Mouse (Mus musculus): ENCODE data around the gene Tspo2. TPM values are rescaled to one million over a fixed set of nuclear protein-coding genes. Genes with fewer than 3 reads are reported as not detected.

Tspo2 gene
- polyA plus RNA-seq, 1 experiment from 2014 or later = 4.6 TPM

GRCm38 (mm10) chr17:48407910-48408525 lies 43.3 kb downstream of the Tspo2 start:
- no peaks in the 10 kb centered on the region for H3K9me3 ChIP-seq (ENCODE audit: control insufficient read depth, low read length)
- no peak for DNase-seq

GRCm38 (mm10) chr17:48407154-48407553 lies 44.2 kb downstream of the Tspo2 start:
- 91% methylated on average over 4 of the region's 4 CpGs for WGBS
- no peak for DNase-seq

More at GRCm38 (mm10) chr17:48407910-48408525, 43.3 kb downstream of the Tspo2 start:
- Histone ChIP-seq H3K4me2 (ENCODE audit: low read length) (peak overlapping the region; percentile 64), H3K27ac (replicated peaks; ENCODE audit: low read depth, low read length) (peak overlapping the region; percentile 100), H3K9ac (replicated peaks; ENCODE audit: low read length) (peak overlapping the region; percentile 96), H3K36me3 (ENCODE audit: control insufficient read depth, insufficient read depth, low read length) (0 out of 2 replicates have a peak, but pooled peaks cover 2% of the 10 kb centered on the region), H3K27me3 (ENCODE audit: control insufficient read depth, insufficient read depth, low read length) (no peaks in the 10 kb centered on the region), H3K4me1 (ENCODE audit: control insufficient read depth, insufficient read depth, low read length) (peaks cover 22% of the 10 kb centered on the region), H3K4me3 (replicated peaks; ENCODE audit: low read depth, low read length) (peak overlapping the region; percentile 85)
- 10% methylated on average over 8 of the region's 8 CpGs for WGBS
- ATAC-seq (ENCODE audit: low FRiP score, low TSS enrichment) = no peak

GRCm38 (mm10) chr17:48404706-48405105 lies 46.6 kb downstream of the Tspo2 start:
- Histone ChIP-seq H3K36me3 (ENCODE audit: control insufficient read depth, insufficient read depth, low read length) (peaks cover 7% of the 10 kb centered on the region; the same call in 1 of the 2 replicates), H3K4me2 (ENCODE audit: low read length) (no peak overlapping the region), H3K9me3 (ENCODE audit: control insufficient read depth, low read length) (no peaks in the 10 kb centered on the region), H3K27ac (replicated peaks; ENCODE audit: low read depth, low read length) (no peak overlapping the region), H3K9ac (replicated peaks; ENCODE audit: low read length) (no peak overlapping the region), H3K4me3 (replicated peaks; ENCODE audit: low read depth, low read length) (no peak overlapping the region), H3K4me1 (ENCODE audit: control insufficient read depth, insufficient read depth, low read length) (peaks cover 14% of the 10 kb centered on the region), H3K27me3 (ENCODE audit: control insufficient read depth, insufficient read depth, low read length) (no peaks in the 10 kb centered on the region)
- 84% methylated on average over 1 of the region's 1 CpGs for WGBS
- no peak for DNase-seq
- no peak for ATAC-seq (ENCODE audit: low FRiP score, low TSS enrichment)

More at GRCm38 (mm10) chr17:48407154-48407553, 44.2 kb downstream of the Tspo2 start:
- no peaks in the 10 kb centered on the region for H3K36me3 ChIP-seq (ENCODE audit: control insufficient read depth, insufficient read depth, low read length)
- no peak overlapping the region for H3K9ac ChIP-seq (replicated peaks; ENCODE audit: low read length)
- no peaks in the 10 kb centered on the region for H3K27me3 ChIP-seq (ENCODE audit: control insufficient read depth, insufficient read depth, low read length)
- no peaks in the 10 kb centered on the region for H3K9me3 ChIP-seq (ENCODE audit: control insufficient read depth, low read length)
- no peak overlapping the region for H3K4me3 ChIP-seq (replicated peaks; ENCODE audit: low read depth, low read length)
- peak overlapping the region; percentile 64 for H3K4me2 ChIP-seq (ENCODE audit: low read length)
- ATAC-seq (ENCODE audit: low FRiP score, low TSS enrichment) = no peak
- H3K27ac ChIP-seq (replicated peaks; ENCODE audit: low read depth, low read length) = no peak overlapping the region
- peaks cover 22% of the 10 kb centered on the region for H3K4me1 ChIP-seq (ENCODE audit: control insufficient read depth, insufficient read depth, low read length)

GRCm38 (mm10) chr17:48403848-48404247 lies 47.5 kb downstream of the Tspo2 start:
- no peak overlapping the region for H3K9ac ChIP-seq (replicated peaks; ENCODE audit: low read length)
- no peak overlapping the region for H3K4me3 ChIP-seq (replicated peaks; ENCODE audit: low read depth, low read length)
- DNase-seq (no peak), ATAC-seq (ENCODE audit: low FRiP score, low TSS enrichment) (no peak)
- H3K27me3 ChIP-seq (ENCODE audit: control insufficient read depth, insufficient read depth, low read length) = no peaks in the 10 kb centered on the region
- peaks cover 15% of the 10 kb centered on the region for H3K36me3 ChIP-seq (ENCODE audit: control insufficient read depth, insufficient read depth, low read length)
- 89% methylated on average over 2 of the region's 2 CpGs for WGBS
- no peak overlapping the region for H3K27ac ChIP-seq (replicated peaks; ENCODE audit: low read depth, low read length)
- H3K9me3 ChIP-seq (ENCODE audit: control insufficient read depth, low read length) = no peaks in the 10 kb centered on the region
- H3K4me1 ChIP-seq (ENCODE audit: control insufficient read depth, insufficient read depth, low read length) = peaks cover 14% of the 10 kb centered on the region
- H3K4me2 ChIP-seq (ENCODE audit: low read length) = no peak overlapping the region

- no peak for ATAC-seq (ENCODE audit: low FRiP score, low TSS enrichment)
These were observed 48.6 kb downstream of the Tspo2 start for GRCm38 (mm10) chr17:48402751-48403150.

GRCm38 (mm10) chr17:48401710-48402109 lies 49.6 kb downstream of the Tspo2 start:
- no peak overlapping the region for H3K27ac ChIP-seq (replicated peaks; ENCODE audit: low read depth, low read length)
- no peaks in the 10 kb centered on the region for H3K9me3 ChIP-seq (ENCODE audit: control insufficient read depth, low read length)
- no peak for ATAC-seq (ENCODE audit: low FRiP score, low TSS enrichment)
- no peaks in the 10 kb centered on the region for H3K4me1 ChIP-seq (ENCODE audit: control insufficient read depth, insufficient read depth, low read length)
- H3K4me3 ChIP-seq (replicated peaks; ENCODE audit: low read depth, low read length) = no peak overlapping the region
- 82% methylated on average over 4 of the region's 4 CpGs for WGBS
- H3K4me2 ChIP-seq (ENCODE audit: low read length) = no peak overlapping the region
- H3K36me3 ChIP-seq (ENCODE audit: control insufficient read depth, insufficient read depth, low read length) = peaks cover 32% of the 10 kb centered on the region
- no peak for DNase-seq
- no peak overlapping the region for H3K9ac ChIP-seq (replicated peaks; ENCODE audit: low read length)
- H3K27me3 ChIP-seq (ENCODE audit: control insufficient read depth, insufficient read depth, low read length) = no peaks in the 10 kb centered on the region

More at GRCm38 (mm10) chr17:48402751-48403150, 48.6 kb downstream of the Tspo2 start:
- WGBS = 97% methylated on average over 3 of the region's 3 CpGs
- Histone ChIP-seq H3K9ac (replicated peaks; ENCODE audit: low read length) (no peak overlapping the region), H3K27me3 (ENCODE audit: control insufficient read depth, insufficient read depth, low read length) (no peaks in the 10 kb centered on the region), H3K9me3 (ENCODE audit: control insufficient read depth, low read length) (no peaks in the 10 kb centered on the region), H3K4me3 (replicated peaks; ENCODE audit: low read depth, low read length) (no peak overlapping the region), H3K4me1 (ENCODE audit: control insufficient read depth, insufficient read depth, low read length) (peaks cover 7% of the 10 kb centered on the region), H3K36me3 (ENCODE audit: control insufficient read depth, insufficient read depth, low read length) (peaks cover 25% of the 10 kb centered on the region), H3K4me2 (ENCODE audit: low read length) (no peak overlapping the region), H3K27ac (replicated peaks; ENCODE audit: low read depth, low read length) (no peak overlapping the region)
- no peak for DNase-seq

Other genes with a start within 250 kb of the Tspo2 start
- not detected in 2 replicates for gene Trem1, start 218.8 kb downstream of the Tspo2 start, polyA plus RNA-seq (2014; fragmentation: Nextera tagmentation; extraction: Ambion mirVana)
- not detected in 2 replicates for gene Trem3, start 203.7 kb downstream of the Tspo2 start, polyA plus RNA-seq (2014; fragmentation: Nextera tagmentation; extraction: Ambion mirVana)
- not detected in 2 replicates for gene Treml4, start 187.2 kb downstream of the Tspo2 start, polyA plus RNA-seq (2014; fragmentation: Nextera tagmentation; extraction: Ambion mirVana)
- 0.12 TPM in 1 of 2 replicates, not detected in the other for gene Treml2, start 152.0 kb downstream of the Tspo2 start, polyA plus RNA-seq (2014; fragmentation: Nextera tagmentation; extraction: Ambion mirVana)
- 0.55 TPM in 1 of 2 replicates, not detected in the other for gene B430306N03Rik, start 135.4 kb downstream of the Tspo2 start, polyA plus RNA-seq (2014; fragmentation: Nextera tagmentation; extraction: Ambion mirVana)
- 2.6 and 3.7 TPM in 2 replicates for gene Trem2, start 105.1 kb downstream of the Tspo2 start, polyA plus RNA-seq (2014; fragmentation: Nextera tagmentation; extraction: Ambion mirVana)
- gene Treml1, start 91.6 kb downstream of the Tspo2 start, polyA plus RNA-seq (2014; fragmentation: Nextera tagmentation; extraction: Ambion mirVana) = 0.23 and 0.51 TPM in 2 replicates
- 14.2 and 16.5 TPM in 2 replicates for gene Nfya, start 41.6 kb downstream of the Tspo2 start, polyA plus RNA-seq (2014; fragmentation: Nextera tagmentation; extraction: Ambion mirVana)
- 41.9 and 49.2 TPM in 2 replicates for gene Oard1, start 41.5 kb downstream of the Tspo2 start, polyA plus RNA-seq (2014; fragmentation: Nextera tagmentation; extraction: Ambion mirVana)
- 0.26 and 0.29 TPM in 2 replicates for gene Apobec2, start 18.6 kb downstream of the Tspo2 start, polyA plus RNA-seq (2014; fragmentation: Nextera tagmentation; extraction: Ambion mirVana)
- 0.22 and 0.53 TPM in 2 replicates for gene Unc5cl, start 3.4 kb upstream of the Tspo2 start, polyA plus RNA-seq (2014; fragmentation: Nextera tagmentation; extraction: Ambion mirVana)